Mouse (Mus musculus): ENCODE measurements around the gene Tlr5.

Tlr5 gene

DNA sequence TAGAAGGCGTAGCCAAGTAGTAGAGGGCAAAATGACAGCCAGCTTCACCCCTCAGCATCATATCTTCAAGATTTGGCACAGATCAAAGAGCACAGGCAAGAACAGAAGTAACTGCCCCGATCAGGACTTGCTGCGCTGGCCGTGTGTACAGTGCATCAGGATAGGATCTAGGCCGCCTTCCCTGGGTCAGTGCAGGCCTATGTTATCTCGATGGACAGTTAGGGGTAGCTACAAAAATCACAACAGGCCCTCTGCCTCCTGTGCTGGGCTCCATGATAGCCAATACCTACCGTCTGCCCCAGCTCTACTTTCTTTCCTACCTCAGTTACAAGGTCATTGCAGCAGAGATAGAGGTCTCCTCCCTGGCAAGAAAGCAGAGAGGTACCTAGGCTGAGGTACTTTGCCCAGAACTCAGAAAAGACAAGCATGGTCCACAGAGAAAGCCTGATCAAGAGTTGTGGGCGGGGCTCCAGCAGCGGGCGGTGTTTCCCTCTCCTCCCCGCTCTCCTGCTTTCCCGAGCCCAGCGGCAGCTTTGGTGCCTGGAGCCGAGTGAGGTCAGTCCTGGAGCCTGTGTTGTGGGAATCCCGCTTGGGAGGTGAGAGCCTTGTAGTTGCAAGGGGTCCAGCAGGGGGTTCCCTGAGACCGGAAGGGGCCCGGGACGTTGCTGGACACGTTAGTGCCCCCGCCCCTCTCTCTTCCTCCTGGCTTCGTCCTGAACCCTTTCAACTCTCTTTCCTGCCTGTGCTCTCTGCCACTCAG lies at the start of gene Tlr5:
Tlr5 (plus strand) TSS at position 502 of the 760 bp plus-strand sequence.
- peak; percentile 40 for DNase-seq (ENCODE audit: low read depth, low spot score)

DNA sequence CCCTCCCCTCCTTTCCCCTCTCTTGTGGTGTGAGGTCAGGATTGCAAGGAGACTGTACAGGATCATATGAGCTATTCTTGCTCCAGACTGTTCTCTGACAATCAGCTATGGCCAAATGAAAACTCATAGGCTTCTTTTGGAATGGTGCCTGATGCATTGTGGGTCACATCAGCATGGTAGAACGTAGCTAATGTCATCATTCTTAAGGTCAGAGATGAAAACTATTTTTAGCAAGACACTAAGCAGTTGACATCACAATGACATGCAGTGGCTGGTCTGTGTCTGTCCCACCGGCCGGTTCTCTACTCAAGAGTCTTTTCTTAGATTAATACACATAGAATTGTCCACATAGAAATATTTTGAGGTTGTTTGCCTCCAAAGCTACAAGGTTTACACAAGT lies 48.9 kb upstream of the Tlr5 start:
- DNase-seq (ENCODE audit: low read depth, low spot score): no peak

DNA sequence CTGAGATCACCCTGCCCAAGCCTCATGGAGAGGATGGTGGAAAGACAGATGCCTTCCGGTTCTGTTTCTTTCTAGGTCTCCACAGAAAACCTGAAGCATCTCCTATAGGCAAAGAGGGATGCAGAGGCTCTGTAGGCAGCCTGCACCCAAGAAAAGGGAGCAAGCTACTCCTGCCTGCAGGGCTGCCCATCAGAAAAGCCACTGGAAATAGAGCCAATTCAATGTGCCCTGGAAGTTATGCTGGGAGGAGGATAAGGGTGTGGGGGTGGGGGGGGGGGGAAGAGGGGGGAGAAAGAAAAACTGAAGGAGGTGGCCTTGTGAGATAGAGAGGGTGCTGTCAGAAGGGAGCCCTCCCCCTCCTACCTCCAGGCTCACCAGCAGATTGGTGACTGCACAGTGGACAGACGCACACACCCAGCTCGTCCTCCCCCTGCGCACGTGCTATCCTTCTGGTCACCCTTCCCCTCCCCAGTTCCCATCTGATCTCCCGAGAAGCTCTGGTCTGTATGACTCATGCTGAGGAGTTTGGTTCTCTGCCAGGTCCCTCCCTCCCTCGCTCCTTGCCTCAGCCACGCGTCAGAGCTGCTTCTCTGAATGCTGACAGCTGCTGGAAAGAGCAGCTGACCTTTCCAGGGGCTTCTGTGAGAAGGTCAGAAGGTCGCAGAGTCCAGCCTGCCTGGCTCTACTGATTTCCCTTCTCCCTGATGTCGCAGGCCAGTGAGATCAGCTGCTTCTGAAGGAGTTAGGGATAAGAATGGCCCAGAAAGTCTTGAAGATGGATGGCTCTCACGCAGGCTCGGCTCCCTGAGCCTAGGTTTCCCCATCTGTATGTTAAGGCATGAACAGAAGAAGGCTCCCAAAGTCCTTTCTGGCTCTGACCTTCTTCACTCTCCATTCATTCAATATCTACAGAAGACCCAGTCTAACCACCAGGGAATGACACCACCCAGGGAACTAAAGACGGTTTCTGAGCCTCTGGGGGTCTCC lies 46.2 kb upstream of the Tlr5 start:
- DNase-seq (ENCODE audit: low read depth, low spot score): peak; percentile 52

DNA sequence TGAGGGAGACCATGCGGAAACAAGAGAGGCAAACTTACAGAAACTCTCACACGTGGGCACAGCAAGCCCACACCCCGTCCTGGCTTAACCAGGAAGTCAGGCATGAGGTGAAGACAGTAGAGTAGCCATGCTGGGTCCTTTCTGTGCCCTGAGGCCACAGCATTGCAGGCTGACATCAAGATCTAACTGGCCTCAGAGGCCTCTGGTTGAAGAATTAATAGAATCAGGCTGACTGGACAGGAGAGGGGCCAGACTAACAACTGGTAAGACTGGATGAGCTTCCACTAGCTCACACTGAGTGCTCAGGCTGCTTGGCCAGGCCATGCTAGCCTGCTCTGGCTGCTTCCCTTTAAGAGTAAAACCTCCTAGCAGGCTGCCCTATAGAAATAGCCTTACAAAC lies 45.5 kb upstream of the Tlr5 start:
- DNase-seq (ENCODE audit: low read depth, low spot score): no peak

DNA sequence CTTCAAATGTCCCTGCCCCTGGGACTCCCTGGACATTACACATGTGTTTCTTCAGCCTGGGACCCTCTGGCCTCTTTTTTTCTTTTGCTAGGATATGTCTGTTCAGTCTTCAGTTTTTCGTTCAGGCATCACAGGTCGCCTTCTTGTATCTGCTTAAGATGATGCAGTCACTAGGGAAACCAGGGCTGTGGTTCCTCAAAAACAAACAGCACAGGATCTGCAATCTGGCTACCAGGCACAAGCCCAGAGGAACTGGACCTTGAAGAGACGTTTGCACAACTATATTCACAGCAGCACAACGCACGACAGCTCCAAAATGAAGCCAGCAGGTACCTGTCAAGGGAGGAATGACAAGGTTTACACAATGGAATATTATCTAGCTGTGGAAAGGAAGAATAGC lies 45.0 kb upstream of the Tlr5 start:
- DNase-seq (ENCODE audit: low read depth, low spot score): no peak

DNA sequence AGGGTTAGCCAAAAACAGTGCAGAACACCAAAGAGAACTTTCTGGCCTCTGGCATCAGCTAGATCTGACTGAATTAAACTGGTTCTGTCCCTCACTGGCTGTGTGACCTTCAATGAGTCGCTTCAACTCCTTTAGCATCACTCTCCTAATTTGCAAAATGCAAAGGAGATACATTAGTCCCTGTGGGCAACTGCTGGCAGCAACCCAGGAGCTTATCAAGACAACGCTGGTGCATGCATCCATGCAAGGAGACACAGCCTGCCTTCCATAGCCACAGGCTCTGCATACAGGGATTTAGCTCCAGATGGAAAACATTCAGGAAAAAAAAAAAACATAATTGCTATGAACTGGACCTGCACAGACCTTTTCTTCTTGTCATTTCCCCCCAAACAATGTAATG lies 42.0 kb upstream of the Tlr5 start:
- DNase-seq (ENCODE audit: low read depth, low spot score): no peak

DNA sequence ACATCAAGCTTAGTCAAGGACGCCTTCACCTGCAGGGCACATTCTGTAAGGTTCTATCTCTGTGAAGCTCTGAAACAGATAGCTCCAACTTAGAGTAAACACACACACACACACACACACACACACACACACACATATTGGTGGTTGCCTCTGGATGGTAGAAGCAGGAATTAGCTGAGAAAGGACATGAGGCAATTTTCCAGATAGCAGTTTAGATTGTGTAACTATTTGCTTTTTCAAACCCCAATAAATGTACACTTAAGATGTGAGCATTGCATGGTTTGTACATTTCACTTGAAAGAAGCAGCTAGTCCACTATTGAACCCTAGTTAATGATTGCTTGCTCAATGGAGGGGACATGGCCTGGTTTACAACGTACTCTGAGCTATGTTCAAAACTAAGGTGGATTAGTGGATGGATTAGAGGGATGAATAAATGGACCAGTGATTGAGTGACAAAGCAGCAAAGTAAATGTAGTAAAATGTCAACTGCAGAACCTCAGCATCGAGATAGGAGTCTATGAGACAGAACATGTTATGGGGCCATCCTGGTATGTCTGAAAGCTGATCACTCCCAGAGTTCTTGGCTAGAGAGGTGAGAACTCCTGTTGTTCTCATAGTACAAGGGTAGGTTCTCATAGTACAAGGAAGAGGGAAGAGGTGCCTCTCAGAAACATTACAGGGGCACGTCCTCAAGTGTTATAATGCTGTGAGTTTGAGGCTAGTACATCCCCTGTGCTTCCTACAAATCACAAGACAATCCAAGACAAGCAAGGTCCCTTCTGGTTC lies 40.3 kb upstream of the Tlr5 start:
- no peak for DNase-seq (ENCODE audit: low read depth, low spot score)

DNA sequence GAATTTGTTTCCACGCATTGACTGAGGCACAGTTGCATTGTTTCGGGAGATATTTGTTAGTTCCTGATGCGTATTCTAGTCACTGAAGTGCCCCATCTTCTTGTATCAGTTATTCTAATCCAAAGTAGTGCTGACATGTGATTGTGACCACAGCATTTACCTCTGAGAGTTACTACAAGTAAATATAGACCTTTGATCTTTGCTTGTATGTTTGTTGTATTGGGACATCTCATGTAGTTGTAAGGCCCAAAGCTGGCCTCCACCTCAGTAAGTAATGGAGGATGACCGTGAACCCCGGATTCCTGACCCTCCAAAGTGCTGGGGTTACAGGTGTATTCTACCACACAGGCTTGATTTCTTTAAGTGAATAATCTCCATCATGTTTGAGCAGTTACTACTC lies 38.4 kb upstream of the Tlr5 start:
- DNase-seq (ENCODE audit: low read depth, low spot score): no peak

DNA sequence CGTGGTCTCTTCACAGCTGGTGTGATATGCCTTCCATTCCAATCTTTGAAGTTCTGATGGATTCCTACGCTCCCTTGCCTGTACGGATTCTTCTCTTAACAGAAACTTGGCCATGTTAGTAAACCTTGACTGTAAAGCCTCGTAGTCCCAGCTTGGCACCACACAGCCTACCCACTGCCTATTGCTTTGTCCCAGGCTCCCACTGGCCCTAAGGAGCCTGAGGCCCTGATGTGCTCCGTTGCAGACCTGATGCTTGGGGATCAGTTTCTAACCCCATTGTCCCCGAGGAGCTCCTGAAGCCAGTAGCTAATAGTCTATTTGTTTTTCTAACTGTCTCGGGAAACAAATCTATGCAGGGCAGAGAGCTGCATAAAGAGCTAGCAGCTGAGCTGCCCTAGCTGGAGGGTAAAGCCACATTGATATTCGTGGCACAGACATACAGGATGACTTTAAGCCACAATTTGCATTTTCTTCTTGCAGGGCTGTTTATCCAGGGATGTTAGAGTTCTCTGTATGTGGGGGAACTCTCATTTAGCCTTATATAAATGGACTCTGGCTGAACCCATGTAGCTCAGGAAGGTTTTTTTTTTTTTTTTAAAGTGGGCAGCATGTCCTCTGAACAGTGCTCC lies 35.8 kb upstream of the Tlr5 start:
- no peak for DNase-seq (ENCODE audit: low read depth, low spot score)

DNA sequence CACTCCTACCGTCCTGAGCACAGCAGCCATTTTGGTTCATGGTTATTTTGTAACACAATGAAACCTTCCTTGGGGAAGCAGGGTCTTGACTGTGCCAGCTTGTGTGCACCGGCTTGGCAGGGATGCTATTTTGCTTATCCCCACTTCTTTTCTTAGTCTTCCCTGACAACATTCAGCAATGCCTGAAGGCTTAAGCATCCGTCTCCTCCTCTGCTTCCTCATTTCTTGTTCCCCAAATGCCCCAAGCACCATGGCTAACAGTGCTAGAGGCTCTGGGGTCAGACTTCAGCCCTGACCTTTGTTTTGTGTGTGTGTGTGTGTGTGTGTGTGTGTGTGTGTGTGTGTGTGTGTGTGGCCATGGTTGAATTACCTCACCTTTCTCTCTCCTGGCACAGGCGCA lies 31.8 kb upstream of the Tlr5 start:
- DNase-seq (ENCODE audit: low read depth, low spot score): no peak

DNA sequence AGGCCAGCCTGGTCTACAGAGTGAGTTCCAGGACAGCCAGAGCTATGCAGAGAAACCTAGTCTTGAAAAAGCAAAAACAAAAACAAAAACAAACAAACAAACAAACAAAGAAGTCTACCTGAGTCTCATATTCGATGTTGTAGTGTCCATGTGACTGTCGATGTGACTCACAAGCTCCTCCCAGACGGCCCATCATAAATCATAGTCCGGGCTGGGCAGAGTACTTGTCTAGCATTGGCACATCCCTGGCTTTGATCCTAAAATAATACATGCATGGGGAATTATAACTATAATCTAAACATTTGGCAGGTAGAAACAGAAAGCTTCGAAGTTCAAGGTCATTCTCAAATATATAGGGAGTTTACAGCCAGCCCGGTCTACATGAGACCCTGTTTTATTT lies 28.1 kb upstream of the Tlr5 start:
- no peak for DNase-seq (ENCODE audit: low read depth, low spot score)

DNA sequence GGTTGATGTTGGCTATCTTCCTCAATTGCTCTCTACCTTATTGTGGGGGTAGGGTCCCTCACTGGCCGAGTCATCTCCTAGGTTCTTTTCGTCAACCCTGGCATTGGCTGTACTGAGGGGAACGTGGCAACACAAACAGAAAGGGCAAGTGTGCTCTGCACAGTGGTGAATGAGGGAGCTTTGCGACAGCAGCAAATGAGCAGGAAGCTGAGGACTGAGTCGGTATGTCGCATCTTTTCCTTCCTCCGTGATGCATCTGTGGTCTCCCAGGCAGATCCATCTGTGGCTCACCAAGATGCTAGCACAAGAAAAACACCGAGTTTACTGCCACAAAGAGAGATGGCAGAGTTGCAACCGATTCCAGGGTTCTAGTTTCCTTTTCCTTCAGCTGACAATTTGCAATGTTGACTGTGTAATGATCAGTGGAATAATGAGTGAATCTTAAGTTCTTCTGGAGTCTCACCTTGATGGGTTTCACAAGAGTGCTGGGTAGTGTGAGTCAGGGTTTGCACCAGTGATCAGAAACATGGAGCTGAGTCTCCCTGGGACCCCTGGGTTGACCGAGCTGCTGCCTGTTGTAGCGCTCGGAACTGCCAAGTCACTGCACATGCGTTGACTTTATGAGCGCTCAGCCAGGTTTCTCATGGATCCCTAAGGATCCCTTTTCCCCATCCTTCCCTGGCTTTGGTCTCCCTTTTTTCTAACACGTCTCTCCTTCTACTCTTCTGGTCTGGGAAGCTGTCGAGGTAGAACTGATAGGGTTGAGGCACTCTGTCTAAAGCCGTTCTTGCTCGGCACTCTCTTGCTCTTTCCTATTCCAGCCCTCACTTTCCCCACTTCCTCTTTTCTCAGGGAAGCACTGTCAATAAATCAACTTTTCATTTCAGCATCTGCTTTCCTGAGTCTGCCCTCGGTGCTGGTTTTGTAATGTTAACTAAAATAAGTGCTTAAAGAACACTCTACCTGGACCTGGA lies 26.4 kb upstream of the Tlr5 start:
- no peak for DNase-seq (ENCODE audit: low read depth, low spot score)

DNA sequence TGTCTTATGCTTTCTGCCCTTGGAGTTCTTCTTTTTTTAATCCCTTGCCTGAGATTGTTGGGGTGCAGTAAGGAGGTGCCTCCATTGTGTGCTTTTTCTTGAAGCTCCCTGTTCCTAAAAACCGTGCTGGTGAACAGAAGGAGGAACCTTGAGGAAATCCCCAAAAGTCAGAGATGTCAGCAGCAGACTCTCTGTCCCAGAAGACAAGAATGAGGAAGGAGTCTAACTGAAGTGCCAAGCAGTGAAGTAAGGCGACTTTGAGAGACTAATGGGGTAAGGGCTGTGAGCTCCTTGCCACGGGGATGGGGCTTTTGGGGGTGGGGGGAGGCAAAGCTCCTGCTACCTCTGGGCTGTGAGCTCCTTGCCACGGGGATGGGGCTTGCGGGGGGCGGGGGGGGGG lies 19.1 kb upstream of the Tlr5 start:
- DNase-seq (ENCODE audit: low read depth, low spot score): no peak

DNA sequence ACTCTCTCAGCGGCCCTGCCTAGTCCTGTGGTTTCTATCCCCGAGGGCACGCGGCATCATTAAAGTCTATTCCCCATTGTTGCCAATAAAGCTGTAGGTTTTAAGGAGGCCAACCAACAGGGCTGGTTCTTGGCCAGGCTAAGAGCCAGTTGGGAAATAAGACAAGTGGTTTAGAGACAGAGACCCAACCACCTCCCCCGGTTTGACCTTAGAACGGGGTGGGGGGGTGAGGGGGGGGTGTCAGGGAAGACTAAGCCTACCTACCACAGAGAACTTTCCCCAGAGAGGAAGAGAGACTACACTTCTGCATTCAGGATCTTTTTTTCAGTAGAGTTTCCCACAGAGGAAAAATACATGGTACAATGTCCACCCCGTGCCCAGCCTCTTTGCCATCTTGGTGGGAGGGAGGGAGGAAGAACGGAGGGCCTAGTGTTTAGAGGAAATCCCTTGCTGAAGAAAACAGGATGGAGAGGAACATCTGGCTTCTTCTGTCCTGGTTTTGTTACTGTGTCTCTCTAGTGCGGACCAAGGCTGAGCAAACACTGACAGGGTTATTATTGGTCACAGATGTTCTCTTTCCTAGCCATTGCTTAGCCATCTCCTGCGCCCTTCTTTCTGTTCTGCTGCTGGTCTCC lies 17.0 kb upstream of the Tlr5 start:
- no peak for DNase-seq (ENCODE audit: low read depth, low spot score)

DNA sequence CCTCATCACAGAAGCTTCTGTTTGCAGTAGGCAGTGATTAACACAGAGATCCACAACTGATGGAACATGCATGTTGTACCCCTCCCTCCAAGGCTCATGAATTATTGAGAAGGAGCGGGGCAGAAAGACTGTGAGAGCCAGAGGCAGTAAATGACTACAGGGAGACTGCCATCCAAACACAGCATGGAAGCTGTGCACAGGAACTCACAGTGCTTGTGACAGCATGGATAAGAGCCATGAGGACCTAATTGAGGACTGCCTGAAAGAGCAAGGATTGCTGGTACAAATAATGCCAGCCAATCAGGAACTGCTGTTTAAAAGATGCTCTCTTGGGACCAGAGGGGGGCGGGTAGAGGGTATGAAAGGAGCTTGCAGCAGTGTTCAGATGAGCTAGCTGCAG lies 12.7 kb upstream of the Tlr5 start:
- DNase-seq (ENCODE audit: low read depth, low spot score): no peak

DNA sequence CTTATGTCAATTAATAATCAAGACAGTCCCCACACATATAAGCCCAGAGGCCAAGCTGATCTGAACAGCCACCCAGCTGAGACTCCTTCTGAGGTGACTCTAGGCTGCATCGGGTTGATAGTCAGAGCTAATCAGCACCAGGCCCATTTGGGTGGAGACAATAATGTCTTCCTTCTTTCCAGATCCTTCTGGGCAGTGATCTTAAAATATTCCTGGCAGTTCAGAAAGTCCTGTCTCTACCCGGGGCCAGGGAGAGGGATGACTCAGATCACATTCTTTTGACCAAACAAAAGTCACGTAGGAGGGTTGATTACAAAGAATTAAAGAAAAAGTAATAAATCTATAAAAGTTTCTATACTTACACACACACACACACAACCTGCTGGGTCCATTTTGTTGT lies 10.7 kb upstream of the Tlr5 start:
- no peak for DNase-seq (ENCODE audit: low read depth, low spot score)

DNA sequence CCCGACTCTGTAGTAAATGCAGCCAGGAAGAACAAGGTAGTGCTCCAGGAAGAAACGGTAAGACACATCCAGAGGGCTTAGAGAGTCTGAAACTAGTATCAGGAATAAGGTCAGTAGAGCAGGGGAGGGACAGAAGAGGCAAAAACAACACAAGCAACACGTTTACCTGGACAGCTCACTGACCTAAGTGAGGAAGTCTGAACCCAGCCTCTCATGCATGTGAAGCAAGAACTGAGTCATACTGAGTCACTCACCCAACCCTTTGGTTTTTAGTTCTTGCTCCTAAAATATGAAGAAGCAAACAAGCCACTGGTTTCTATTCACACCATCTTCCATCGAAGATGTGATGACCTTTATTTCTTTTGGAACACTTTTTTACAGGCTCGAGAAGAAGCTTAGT lies 9.9 kb upstream of the Tlr5 start:
- DNase-seq (ENCODE audit: low read depth, low spot score): no peak

DNA sequence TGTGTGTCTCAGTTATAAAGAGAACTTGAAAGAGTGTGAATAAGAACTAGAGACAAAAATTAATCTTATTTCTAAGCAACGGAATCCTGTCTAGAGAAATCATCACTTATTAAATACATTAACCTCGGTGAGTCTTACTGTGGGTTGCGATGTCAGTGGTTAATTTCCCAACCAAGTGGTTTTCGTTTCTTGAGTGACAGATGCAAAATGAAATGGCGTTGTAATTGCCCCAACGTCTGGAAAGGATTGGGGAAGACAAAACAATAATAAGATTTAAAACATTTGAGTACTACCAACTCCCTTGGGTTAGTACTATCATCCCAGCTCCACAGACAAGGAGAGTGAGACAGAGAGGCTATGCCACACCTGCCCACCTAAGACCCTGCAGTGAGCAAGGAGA lies 9.0 kb upstream of the Tlr5 start:
- DNase-seq (ENCODE audit: low read depth, low spot score): no peak

DNA sequence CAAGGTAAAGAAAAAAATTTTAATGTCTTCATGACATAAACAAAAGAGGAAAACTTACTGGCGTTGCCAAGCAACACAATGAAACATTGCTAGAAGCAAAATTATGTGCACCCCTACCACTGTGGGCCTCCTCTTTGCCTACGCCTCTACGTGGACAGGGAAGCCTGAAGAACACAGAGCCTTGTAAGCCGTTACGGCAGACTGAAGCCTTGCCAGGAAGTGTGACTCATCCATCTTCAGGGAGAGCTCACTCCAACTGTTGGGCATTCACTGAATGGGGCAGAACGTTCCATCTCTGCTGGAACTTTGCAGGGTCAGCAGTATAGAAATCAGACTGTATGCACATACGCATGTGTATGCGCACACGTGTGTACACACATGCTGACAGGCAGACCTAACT lies 3.3 kb upstream of the Tlr5 start:
- DNase-seq (ENCODE audit: low read depth, low spot score): no peak

DNA sequence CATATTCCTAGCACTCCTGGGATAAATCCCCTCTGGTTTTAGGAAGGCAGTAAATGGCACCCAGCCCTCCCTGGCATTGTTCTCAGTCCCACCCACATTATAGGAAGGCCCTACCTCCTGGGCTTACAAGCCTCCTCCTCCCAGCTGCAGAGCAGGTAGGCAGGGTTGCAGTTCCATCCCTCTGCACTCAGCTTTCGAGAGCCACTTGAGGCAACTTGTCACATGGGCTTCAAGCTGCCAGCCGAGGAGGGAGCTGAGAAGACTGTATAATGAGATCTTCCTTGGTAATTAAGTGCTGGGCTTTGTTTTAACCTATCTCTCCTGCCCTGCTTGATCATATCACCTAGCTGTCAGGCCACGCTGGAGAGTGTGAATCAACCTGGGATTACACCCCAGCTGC lies 1.4 kb upstream of the Tlr5 start:
- DNase-seq (ENCODE audit: low read depth, low spot score): no peak
